Mouse (Mus musculus): Measurements from ENCODE around the gene Safb.

DNA sequence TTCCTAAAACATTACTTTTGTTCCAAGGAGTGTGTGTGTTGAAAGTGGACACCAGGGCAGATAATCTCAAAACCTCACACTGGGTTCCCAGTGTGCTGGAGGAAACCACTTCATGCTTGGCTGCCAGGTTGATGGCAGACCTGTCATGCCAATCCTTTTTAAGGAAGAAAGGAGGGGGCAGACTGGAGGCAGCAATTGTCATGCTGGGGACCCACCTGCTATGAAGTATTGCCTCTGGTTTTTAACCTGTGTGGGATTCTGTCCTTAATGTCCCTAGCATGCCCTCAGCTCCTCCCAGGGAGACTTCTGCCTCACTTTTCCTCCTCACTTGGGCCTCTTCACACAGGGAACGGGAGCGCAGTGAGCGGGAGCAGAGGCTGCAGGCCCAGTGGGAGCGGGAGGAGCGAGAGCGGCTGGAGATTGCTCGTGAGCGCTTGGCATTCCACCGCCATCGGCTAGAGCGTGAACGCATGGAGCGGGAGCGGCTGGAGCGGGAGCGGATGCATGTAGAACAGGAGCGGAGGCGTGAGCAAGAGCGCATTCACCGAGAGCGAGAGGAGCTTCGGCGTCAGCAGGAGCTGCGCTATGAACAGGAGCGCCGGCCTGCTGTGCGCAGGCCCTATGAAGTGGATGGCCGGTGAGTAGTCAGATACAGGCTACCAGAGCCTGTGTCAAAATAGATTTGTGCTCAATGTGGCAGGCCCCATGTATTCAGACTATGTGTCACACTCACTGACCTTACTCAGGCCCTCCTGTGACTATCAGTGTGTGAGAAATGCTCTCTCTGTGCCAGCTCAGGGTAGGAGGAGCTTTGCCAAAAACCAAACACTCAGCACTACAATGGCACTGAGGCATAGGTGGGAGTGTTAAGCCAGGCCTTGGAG, 18.8 kb downstream of the Safb start:
- TF ChIP-seq CTCF (conservative IDR thresholded peaks at IDR 0.05; ENCODE audit: low read length) (no peak), NANOG (IDR thresholded peaks at IDR 0.05; ENCODE audit: borderline replicate concordance, low read length) (no peak), POU5F1 (IDR thresholded peaks at IDR 0.05; ENCODE audit: borderline replicate concordance, low read length) (no peak)
